Mouse (Mus musculus) mouse embryonic stem cell (cell line): ENCODE data around the gene Mymx.
"Not testable (repeated sequence)": the region's sequence is repeated elsewhere in the genome, so short reads cannot be mapped to it uniquely, and the experiment has no call there.

Source experiments
- in situ Hi-C, 2 experiments: fragments of 300-500 bp; cut with MboI; formaldehyde crosslinking; loops; 1 replicate in 1 of 2; 3 replicates in 1 of 2; pipeline ENCODE4 v1.14.3; 2019 to 2020; ENCODE audit warnings: low sequenced_read_pairs in 2 of 2, low pct_unique_long_range_greater_than_20kb in 1 of 2, mixed read lengths in 1 of 2; ENCODE audit not compliant: unreplicated experiment in 1 of 2

The Mymx gene

DNA sequence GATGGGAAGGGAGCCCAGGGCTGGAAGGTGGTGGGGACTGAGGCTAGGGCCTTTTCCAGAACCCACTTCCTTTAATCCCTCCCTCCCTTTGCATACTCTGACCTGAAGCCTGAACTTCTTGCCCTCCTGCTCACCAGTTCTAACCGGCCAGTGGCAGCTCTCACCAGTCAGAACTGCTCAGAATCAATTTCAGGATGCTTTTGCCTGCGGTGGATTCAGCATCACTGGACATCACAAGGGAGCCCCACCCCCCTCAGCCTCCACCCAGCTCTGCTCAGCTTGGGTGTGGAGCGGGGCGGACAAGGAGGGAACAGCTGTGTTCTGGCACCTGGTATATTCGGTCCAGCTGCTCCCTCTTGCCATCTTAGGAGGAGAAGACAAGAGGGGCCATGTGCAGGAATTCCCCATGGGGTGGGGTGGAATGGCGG is at the start of gene Mymx:
Mymx (minus strand) TSS at position 226 of the 428 bp plus-strand sequence.
- in situ Hi-C loops: no loop called here

DNA sequence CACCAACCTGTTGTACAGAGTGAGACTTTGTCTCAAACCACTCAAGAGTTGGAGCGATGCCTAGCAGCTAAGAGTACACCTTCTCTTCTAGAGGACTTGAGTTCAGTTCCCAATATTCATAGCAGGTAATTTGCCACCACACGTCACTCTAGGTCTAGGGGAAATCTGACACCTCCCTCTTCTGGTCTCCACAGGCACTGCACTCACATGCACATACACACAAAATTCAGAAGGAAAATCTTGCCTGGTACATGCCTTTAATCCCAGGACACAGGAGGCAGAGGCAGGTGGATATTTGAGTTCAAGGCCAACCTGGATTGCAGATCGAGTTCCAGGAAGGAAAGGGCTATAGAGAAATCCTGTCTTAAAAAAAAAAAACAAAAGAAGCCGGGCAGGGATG is 42.3 kb upstream of the Mymx start:
- in situ Hi-C loops: no loop called here

DNA sequence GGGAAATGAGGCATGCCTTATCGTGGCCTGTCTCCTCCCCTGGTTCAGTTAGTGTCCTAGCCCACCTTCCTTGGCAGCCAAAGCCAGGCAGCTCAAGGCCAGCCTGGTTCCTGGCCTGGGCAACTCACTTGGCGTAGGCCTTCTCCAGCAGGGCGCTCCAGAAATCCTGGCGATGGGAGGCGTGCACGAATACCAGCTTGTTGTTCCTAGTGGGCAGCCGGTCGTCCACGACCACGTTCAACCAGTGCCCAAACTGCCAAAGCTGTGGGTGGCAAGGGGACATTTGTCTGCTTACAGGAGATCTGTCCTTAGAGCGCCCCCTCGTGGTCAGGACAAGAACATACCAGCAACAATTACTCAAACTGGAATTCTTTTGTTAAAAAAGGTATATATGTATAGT is 40.8 kb upstream of the Mymx start:
- in situ Hi-C loops: no loop called here

GRCm38 (mm10) chr17:45641981-45642380 is 40.1 kb upstream of the Mymx start:
- in situ Hi-C loops: no loop called here

- in situ Hi-C loops: no loop called here
Observed at GRCm38 (mm10) chr17:45638596-45639295, 36.8 kb upstream of the Mymx start.

GRCm38 (mm10) chr17:45634033-45634432 is 32.1 kb upstream of the Mymx start:
- in situ Hi-C loops: no loop called here

GRCm38 (mm10) chr17:45631940-45632339 is 30.0 kb upstream of the Mymx start:
- in situ Hi-C loops: no loop called here

DNA sequence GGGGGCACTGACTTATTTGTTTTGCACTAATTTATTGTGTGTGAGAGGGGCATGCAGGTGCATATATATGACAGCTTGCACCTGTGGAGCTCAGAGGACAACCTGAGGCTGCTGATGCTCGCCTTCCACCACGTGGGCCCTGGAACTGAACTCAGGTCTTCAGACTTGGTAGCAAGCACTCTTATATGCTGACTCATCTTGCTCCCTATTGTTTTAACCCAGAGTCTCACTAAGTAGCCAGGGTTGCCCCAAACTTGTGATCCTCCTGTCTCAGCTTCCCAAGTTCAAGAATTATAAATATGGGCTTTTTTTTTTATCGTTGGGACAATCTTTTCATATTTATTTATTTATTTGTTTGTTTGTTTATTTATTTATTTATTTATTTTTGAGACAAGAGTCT is 29.1 kb upstream of the Mymx start:
- in situ Hi-C loops: no loop called here

DNA sequence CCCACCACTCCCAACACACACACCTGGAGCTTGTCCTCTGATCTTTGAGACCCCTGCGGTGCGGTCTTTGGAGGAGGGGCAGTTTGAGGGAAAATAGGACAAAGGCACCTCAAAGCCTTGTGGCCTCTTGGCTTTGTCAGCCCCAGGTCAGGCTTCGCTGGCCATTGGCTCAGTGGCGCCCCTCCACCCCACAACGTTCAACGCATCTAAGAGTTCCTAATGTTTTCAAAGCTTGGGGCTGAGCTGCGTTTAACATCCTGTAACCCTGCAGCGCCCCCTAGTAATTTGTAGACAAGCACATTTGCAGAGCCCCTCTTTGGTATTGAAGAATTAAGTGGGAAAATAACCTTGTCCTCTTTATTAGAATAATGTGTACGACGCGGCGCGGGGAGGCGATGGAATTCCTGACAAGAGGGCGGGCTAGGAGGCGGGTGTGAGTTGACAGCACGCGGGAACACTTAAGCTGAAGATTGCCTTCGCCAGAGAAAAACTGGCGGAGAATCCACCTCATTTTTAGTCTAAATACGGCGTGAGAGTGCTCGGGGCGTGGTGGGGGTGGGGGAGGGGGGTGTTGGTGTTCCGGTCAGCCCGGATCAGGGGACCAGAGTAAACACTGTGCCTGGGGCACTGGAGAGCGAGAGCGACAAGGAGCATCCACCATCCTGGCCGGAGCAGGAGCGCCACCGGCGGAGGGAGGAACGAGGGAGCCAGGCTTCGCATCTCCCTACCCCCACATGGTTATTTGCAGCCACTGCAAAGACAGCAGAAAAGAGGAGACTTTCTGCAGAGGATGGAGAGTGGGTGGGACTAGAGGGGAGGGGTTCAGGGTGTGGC is 28.2 kb upstream of the Mymx start:
- in situ Hi-C loops: loop anchor here (5.0 kb wide), 1 partner anchor 43 kb away; no protein-coding TSS in a partner anchor

DNA sequence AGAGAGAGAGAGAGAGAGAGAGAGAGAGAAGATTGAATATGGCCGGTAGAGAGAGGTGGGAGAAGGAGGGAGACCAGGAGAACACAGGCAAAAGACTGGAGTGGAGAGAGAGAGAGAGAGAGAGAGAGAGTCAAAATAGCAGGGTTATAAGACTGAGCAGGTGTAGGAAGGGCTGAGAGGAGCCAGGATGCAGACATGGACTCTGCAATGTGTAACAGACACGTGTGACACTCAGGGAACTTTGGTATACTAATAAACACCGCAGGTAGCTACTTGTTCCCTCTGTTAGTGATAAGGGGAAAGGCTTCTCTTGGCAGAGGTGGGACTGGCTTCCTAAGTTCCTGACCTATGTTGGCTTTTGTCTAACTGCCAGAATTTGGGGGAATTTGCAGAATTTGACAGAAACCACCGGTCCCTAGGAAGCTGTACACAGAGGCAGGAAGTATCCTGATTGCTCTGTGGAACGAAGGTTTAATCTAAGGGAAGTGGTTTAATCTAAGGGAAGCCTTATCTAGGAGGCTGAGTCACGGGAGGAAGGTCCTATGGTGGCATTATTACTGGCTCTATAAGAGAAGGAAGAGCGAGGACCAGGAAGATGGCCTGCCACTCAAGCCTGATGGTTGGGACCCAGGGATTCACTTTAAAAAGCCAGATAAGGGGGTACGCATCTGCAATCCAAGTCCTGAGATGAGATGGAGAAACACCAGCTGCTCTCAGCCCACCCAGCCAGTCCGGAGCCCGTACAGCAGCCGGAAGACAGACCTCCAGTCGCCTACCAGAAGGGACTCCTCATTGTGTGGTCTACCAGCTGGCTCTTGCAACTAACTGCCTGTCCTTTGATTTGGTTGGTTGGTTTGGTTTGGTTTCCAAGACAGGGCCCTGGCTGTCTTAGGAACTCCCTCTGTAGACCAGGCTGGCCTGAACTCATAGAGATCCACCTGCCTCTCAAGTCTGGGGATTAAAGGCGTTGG is 27.3 kb upstream of the Mymx start:
- in situ Hi-C loops: loop anchor here (5.0 kb wide), 1 partner anchor 42 kb away; no protein-coding TSS in a partner anchor

- in situ Hi-C loops: loop anchor here (5.0 kb wide), 1 partner anchor 41 kb away; no protein-coding TSS in a partner anchor
Observed at GRCm38 (mm10) chr17:45628160-45628559, 26.3 kb upstream of the Mymx start.

DNA sequence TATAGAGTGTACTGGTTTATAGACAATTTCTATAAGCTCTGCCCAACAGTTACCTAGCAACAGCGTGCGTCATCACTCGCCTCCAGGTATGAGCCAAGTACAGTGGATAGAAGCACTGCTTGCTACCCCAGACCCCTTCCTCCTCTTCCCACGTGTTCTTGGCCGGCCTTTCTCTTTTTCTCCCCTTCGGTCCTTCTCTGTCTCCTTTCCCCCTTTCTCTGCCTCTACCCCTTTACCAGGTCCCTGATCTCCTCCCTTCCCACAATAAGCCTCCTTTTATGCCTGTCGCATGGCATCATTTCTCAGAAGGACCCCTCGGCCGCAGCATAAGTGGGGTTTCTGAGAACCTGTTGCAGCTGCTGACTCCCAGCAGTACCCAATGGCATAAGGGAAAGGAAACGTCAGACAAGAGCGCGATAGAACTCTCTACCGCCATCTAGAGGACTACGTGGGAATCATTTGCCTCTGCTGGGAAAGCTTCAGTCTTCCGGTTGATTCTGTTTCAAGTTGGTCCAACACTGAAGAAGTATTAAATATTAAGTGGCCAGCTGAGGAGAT is 24.8 kb upstream of the Mymx start:
- in situ Hi-C loops: loop anchor here (5.0 kb wide), 1 partner anchor 39 kb away; no protein-coding TSS in a partner anchor

- in situ Hi-C loops: not testable (repeated sequence)
Observed at GRCm38 (mm10) chr17:45623425-45623824, 21.5 kb upstream of the Mymx start.

GRCm38 (mm10) chr17:45619386-45620256 is 17.7 kb upstream of the Mymx start:
- in situ Hi-C loops: no loop called here

DNA sequence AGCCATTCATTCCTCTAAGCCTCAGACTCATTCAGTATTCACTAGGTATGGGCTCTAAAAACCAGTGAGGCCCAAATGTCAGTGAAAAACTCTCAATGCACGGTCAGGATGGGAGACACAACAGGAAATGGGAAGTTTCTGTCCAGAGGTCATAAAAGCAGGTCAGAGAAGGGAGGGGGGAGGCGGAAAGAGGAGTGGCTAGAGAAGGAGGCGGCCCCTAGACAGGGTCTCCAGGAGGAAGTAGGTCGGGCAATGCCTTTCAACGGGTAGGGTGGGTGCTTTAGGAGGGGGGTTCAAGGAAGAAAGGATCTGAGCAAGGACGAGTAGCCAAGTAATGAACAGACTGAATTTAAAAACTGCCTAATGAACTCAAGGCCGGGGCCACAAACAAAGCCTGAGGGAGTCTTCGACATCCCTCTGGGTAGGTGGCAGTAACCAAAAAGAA is 17.1 kb upstream of the Mymx start:
- in situ Hi-C loops: no loop called here

DNA sequence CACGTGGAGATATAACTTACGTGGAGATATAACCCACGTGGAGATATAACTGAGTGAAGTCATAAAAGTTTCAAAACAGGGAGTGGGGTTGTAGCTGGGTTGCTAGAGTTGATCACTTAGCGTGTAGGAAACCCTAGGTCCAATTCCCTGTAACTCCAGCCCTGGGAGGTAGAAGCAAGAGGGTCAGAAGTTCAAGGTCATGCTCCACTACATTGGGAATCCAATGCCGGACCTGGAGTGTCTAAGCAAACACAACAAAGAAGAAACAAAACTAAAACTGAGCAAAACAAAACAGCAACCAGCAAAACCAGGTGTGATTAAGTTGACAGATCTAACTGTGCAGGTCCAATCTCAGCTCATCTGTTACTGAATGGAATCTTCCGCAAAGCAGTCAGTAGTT is 15.8 kb upstream of the Mymx start:
- in situ Hi-C loops: no loop called here

GRCm38 (mm10) chr17:45616679-45617078 is 14.8 kb upstream of the Mymx start:
- in situ Hi-C loops: no loop called here
